Mouse (Mus musculus): ENCODE results near the gene Ano6.

- TF ChIP-seq CTCF (IDR thresholded peaks at IDR 0.05; ENCODE audit: borderline replicate concordance, insufficient read depth, low read depth, low read length) = no peak
- TF ChIP-seq POLR2A (IDR thresholded peaks at IDR 0.05; ENCODE audit: borderline replicate concordance, insufficient read depth, low read length) = no peak
These were observed 199.0 kb downstream of the Ano6 start for GRCm38 (mm10) chr15:95989496-95990124.

Measured in cerebellum, adult 2 months (tissue).